Mouse (Mus musculus) layer of hippocampus, postnatal 36 days (tissue): ENCODE data around the gene Nfkbib. TPM values are rescaled to one million over a fixed set of nuclear protein-coding genes. Genes with fewer than 3 reads are reported as not detected.
A peak's percentile ranks its signal among the peaks of the same experiment; 100 is the strongest.

Source experiments
- DNase-seq, 2 experiments: peaks; one replicate each; pipeline ENCODE4 v3.0.0; 2022
- total RNA-seq, 2 experiments: library from RNA; stranded (reverse); gene quantifications; 2 replicates each; pipeline ENCODE4 v1.2.3; 2021

Nfkbib gene
- total RNA-seq, 2 experiments from 2014 or later = 25.3 to 29.2 TPM

- DNase-seq = no peak
Observed at GRCm38 (mm10) chr7:28799994-28800393, 32.7 kb upstream of the Nfkbib start.

- DNase-seq = peak; percentile 69
Observed at GRCm38 (mm10) chr7:28796562-28796975, 29.3 kb upstream of the Nfkbib start.

- no peak for DNase-seq
Observed at GRCm38 (mm10) chr7:28795832-28796231, 28.5 kb upstream of the Nfkbib start.

- DNase-seq = no peak
Observed at GRCm38 (mm10) chr7:28794496-28794895, 27.2 kb upstream of the Nfkbib start.

- no peak for DNase-seq
Observed at GRCm38 (mm10) chr7:28793834-28794233, 26.5 kb upstream of the Nfkbib start.

GRCm38 (mm10) chr7:28792391-28793185 is 25.3 kb upstream of the Nfkbib start:
- no peak for DNase-seq

- no peak for DNase-seq
Observed at GRCm38 (mm10) chr7:28791706-28792105, 24.4 kb upstream of the Nfkbib start.

- no peak for DNase-seq
Observed at GRCm38 (mm10) chr7:28790066-28790806, 22.9 kb upstream of the Nfkbib start.

- DNase-seq = no peak
Observed at GRCm38 (mm10) chr7:28789235-28789634, 21.9 kb upstream of the Nfkbib start.

GRCm38 (mm10) chr7:28788307-28789195 is 21.2 kb upstream of the Nfkbib start, which contains the start of gene Rinl:
Gene Rinl, plus strand, starts transcription at chr7:28788969.
- DNase-seq = no peak

GRCm38 (mm10) chr7:28787884-28788283 is 20.6 kb upstream of the Nfkbib start:
- no peak for DNase-seq

- DNase-seq = no peak
Observed at GRCm38 (mm10) chr7:28785161-28785560, 17.8 kb upstream of the Nfkbib start.

- no peak for DNase-seq
Observed at GRCm38 (mm10) chr7:28781261-28781663, 13.9 kb upstream of the Nfkbib start.

- DNase-seq = no peak
Observed at GRCm38 (mm10) chr7:28780857-28781256, 13.5 kb upstream of the Nfkbib start.

GRCm38 (mm10) chr7:28780067-28780658 is 12.9 kb upstream of the Nfkbib start:
- peak; percentile 82 to 87 for DNase-seq

GRCm38 (mm10) chr7:28778825-28779224 is 11.5 kb upstream of the Nfkbib start:
- DNase-seq = no peak

- DNase-seq = no peak
Observed at GRCm38 (mm10) chr7:28775129-28775528, 7.8 kb upstream of the Nfkbib start.

- DNase-seq = peak; percentile 42 to 64
Observed at GRCm38 (mm10) chr7:28774164-28774563, 6.9 kb upstream of the Nfkbib start.

GRCm38 (mm10) chr7:28773163-28773562 is 5.9 kb upstream of the Nfkbib start:
- DNase-seq = no peak

GRCm38 (mm10) chr7:28771867-28772266 is 4.6 kb upstream of the Nfkbib start:
- DNase-seq = no peak

- DNase-seq = no peak
Observed at GRCm38 (mm10) chr7:28770309-28770708, 3.0 kb upstream of the Nfkbib start.

- no peak for DNase-seq
Observed at GRCm38 (mm10) chr7:28769414-28769958, 2.2 kb upstream of the Nfkbib start.
